Mouse (Mus musculus) C2C12 (cell line): ENCODE results near the gene Ten1.

ENCODE experiments used
- CEBPB ChIP-seq: IDR thresholded peaks from one replicate; pipeline ENCODE4 v1.6.1; 2011; ENCODE audit warnings: low read depth, mild to moderate bottlenecking, control low read depth, moderate library complexity
- MAX ChIP-seq: IDR thresholded peaks from one replicate; pipeline ENCODE4 v1.6.1; 2011; ENCODE audit warnings: mild to moderate bottlenecking, control low read depth
- MYOD1 ChIP-seq: IDR thresholded peaks from one replicate; pipeline ENCODE4 v1.6.1; 2011; ENCODE audit warnings: low read depth; ENCODE audit not compliant: control insufficient read depth, insufficient read length
- USF1 ChIP-seq: IDR thresholded peaks from one replicate; pipeline ENCODE4 v1.6.1; 2011; ENCODE audit warnings: low read depth, mild to moderate bottlenecking, control low read depth, moderate library complexity

GRCm38 (mm10) chr11:116167232-116167631 is 31.4 kb upstream of the Ten1 start:
- TF ChIP-seq USF1 (no peak), MAX (no peak), CEBPB (no peak), MYOD1 (no peak)
